Mouse (Mus musculus): ENCODE data around the gene Gm10392. TPM values are rescaled to one million over a fixed set of nuclear protein-coding genes. Genes with fewer than 3 reads are reported as not detected.
A peak's percentile ranks its signal among the peaks of the same experiment; 100 is the strongest.

Gm10392 gene
- polyA plus RNA-seq, 1 experiment from 2014 or later: not detected

DNA sequence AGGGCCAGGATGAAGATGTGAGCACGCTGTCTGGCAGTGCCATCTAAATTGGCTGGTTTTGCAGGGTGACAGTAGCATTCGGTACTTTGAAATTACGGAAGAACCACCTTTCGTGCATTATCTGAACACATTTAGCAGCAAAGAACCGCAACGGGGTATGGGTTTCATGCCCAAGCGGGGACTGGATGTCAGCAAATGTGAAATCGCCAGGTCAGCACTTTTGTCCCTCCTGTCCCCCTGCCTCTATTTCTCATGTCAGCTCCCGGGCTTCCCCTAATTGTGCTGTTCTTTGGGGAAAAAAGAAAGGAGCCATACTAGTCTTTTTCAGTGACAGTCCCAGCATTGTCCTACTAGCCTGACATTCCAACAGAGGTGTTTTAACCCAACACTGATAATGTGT lies 50.6 kb downstream of the Gm10392 start:
- peaks cover 45% of the 10 kb centered on the region for H3K36me3 ChIP-seq
- peaks cover 53% of the 10 kb centered on the region for H3K27me3 ChIP-seq (replicated peaks)
- H3K4me2 ChIP-seq: no peak overlapping the region
- peaks cover 46% of the 10 kb centered on the region for H3K4me1 ChIP-seq
- no peak overlapping the region for H3K27ac ChIP-seq (replicated peaks)
- 77% methylated on average over 9 of the region's 9 CpGs for WGBS
- no peak overlapping the region for H3K9ac ChIP-seq
- H3K9me3 ChIP-seq: no peaks in the 10 kb centered on the region
- no peak overlapping the region for H3K4me3 ChIP-seq
- no peak for ATAC-seq (ENCODE audit: extremely low read depth, insufficient number of reproducible peaks, low FRiP score, low TSS enrichment)

DNA sequence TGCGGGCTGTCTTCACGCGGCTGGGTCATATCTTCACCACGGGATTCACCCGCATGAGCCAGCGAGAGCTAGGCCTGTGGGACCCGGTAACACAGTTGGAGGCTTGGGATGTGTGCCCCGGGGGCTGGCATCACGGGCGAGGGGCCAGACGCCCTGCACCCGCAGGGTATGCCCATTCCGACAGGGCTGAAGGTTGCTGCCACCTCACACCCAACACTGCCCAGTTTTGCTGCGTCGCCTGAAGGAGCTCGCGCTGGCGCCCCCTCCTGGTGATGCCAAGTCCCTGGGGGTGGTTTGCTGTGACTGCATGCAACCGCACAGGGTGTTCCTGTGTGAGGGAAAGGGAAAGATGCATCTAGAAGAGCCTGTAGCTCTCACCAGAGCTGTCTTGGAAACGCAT lies 51.2 kb downstream of the Gm10392 start:
- H3K4me1 ChIP-seq: peaks cover 52% of the 10 kb centered on the region
- H3K9me3 ChIP-seq: no peaks in the 10 kb centered on the region
- peaks cover 39% of the 10 kb centered on the region for H3K36me3 ChIP-seq
- no peak for ATAC-seq (ENCODE audit: extremely low read depth, insufficient number of reproducible peaks, low FRiP score, low TSS enrichment)
- H3K9ac ChIP-seq: peak overlapping the region; percentile 41; the same call in 1 of the 2 replicates
- peaks cover 53% of the 10 kb centered on the region for H3K27me3 ChIP-seq (replicated peaks)
- 17% methylated on average over 20 of the region's 20 CpGs for WGBS
- H3K4me2 ChIP-seq: peak overlapping the region; percentile 40
- no peak overlapping the region for H3K4me3 ChIP-seq
- no peak overlapping the region for H3K27ac ChIP-seq (replicated peaks)

DNA sequence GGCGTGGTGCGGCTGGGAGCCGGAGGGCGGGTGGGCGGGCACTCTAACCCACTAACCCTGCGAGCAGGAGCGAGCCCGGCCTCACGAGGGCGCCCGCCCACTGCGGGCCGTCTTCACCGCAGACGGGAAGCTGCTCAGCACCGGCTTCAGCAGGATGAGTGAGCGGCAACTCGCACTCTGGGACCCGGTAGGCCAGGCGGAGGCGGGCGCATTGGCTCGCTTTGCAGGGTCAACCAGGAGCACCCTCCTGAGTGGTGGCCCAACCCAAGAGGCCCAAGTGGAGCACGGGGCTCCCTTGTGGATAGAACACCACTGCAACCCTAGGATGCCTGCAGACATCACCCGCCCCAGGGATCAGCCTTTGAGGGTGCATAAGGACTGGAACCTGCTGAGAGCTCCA lies 51.8 kb downstream of the Gm10392 start:
- H3K27me3 ChIP-seq (replicated peaks): peaks cover 53% of the 10 kb centered on the region
- H3K4me3 ChIP-seq: peak overlapping the region; percentile 8; the same call in 1 of the 2 replicates

More for the DNA sequence above, 51.8 kb downstream of the Gm10392 start:
- Histone ChIP-seq H3K4me2 (peak overlapping the region; percentile 40), H3K4me1 (peaks cover 53% of the 10 kb centered on the region), H3K9ac (peak overlapping the region; percentile 41), H3K9me3 (no peaks in the 10 kb centered on the region), H3K36me3 (peaks cover 33% of the 10 kb centered on the region), H3K27ac (replicated peaks) (no peak overlapping the region)
- WGBS: 7% methylated on average over 25 of the region's 25 CpGs
- ATAC-seq (ENCODE audit: extremely low read depth, insufficient number of reproducible peaks, low FRiP score, low TSS enrichment): no peak

Other genes with a start within 250 kb of the Gm10392 start
- gene Coro6, start 56.8 kb downstream of the Gm10392 start, polyA plus RNA-seq (2015; fragmentation: Nextera tagmentation; extraction: Ambion mirVana): 28.8 and 30.1 TPM in 2 replicates
- 2.6 and 3.3 TPM in 2 replicates for gene Ankrd13b, start 29.5 kb downstream of the Gm10392 start, polyA plus RNA-seq (2015; fragmentation: Nextera tagmentation; extraction: Ambion mirVana)
- 7.8 and 7.9 TPM in 2 replicates for gene Git1, start 25.6 kb downstream of the Gm10392 start, polyA plus RNA-seq (2015; fragmentation: Nextera tagmentation; extraction: Ambion mirVana)
- 1.1 and 1.6 TPM in 2 replicates for gene Abhd15, start 4.1 kb downstream of the Gm10392 start, polyA plus RNA-seq (2015; fragmentation: Nextera tagmentation; extraction: Ambion mirVana)
- gene Trp53i13, start 3.2 kb downstream of the Gm10392 start, polyA plus RNA-seq (2015; fragmentation: Nextera tagmentation; extraction: Ambion mirVana): 23.5 and 27.7 TPM in 2 replicates
- 10.1 and 11.8 TPM in 2 replicates for gene Taok1, start 88.6 kb upstream of the Gm10392 start, polyA plus RNA-seq (2015; fragmentation: Nextera tagmentation; extraction: Ambion mirVana)
- 3.6 and 4.0 TPM in 2 replicates for gene Nufip2, start 167.0 kb upstream of the Gm10392 start, polyA plus RNA-seq (2015; fragmentation: Nextera tagmentation; extraction: Ambion mirVana)
- gene Cryba1, start 206.1 kb upstream of the Gm10392 start, polyA plus RNA-seq (2015; fragmentation: Nextera tagmentation; extraction: Ambion mirVana): 0.20 TPM in 1 of 2 replicates, not detected in the other
- gene Myo18a, start 244.0 kb upstream of the Gm10392 start, polyA plus RNA-seq (2015; fragmentation: Nextera tagmentation; extraction: Ambion mirVana): 94.9 and 100.0 TPM in 2 replicates